Mouse (Mus musculus): ENCODE measurements at regions not wholly inside any gene's neighbourhood (a gene's known extent, or its start where the extent isn't known, plus 50 kb on each side); places are given as distances from the start of the nearest gene placed in this dataset.
A peak's percentile ranks its signal among the peaks of the same experiment; 100 is the strongest.
"Not testable (repeated sequence)": the region's sequence is repeated elsewhere in the genome, so short reads cannot be mapped to it uniquely, and the experiment has no call there.

DNA sequence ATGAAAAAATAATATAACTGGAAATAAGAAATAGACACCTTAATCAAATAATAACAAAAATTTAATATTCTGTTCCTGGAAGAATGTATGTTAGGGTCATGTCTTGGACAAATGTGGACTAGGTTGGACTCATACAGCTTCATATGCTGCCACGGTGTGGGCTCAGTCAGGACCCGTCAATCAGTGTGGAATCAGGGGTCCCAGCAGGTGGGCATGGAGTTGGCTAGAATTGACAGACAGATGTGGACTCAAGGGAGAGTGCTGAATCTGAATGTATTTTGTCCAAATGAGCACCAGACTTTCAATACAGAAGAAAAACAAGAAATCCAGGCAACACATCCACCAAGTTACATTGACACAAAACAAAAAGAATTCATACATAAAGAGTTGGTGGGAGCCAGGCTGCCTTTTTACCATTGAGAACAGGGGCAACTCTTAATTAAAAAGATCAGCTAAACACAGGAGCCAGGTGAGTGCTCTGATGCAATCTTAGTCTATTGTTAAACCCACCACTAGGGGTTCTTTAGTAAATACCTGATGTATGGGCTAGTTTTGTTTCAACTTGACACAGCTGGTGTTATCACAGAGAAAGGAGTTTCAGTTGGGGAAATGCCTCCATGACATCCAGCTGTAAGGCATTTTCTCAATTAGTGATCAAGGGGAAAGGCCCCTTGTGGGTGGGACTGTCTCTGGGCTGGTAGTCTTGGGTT, 1035.4 kb upstream of the Cntn5 start:
- Histone ChIP-seq H3K4me1 (ENCODE audit: control insufficient read depth, insufficient read depth, low read length) (no peaks in the 10 kb centered on the region), H3K9ac (ENCODE audit: low read depth, low read length) (no peak overlapping the region), H3K27me3 (ENCODE audit: control insufficient read depth, insufficient read depth, low read length) (no peaks in the 10 kb centered on the region), H3K36me3 (ENCODE audit: control insufficient read depth, insufficient read depth, low read length) (no peaks in the 10 kb centered on the region), H3K79me2 (ENCODE audit: control insufficient read depth, insufficient read depth, low read length) (no peaks in the 10 kb centered on the region), H3K4me3 (ENCODE audit: insufficient read depth, low read depth, low read length) (no peak overlapping the region), H3K27ac (replicated peaks; ENCODE audit: insufficient read depth, low read depth, low read length) (no peak overlapping the region)
- TF ChIP-seq POLR2A (IDR thresholded peaks at IDR 0.05; ENCODE audit: extremely low read depth, insufficient read depth, low read length) (no peak), CTCF (IDR thresholded peaks at IDR 0.05; ENCODE audit: low read depth, low read length) (no peak)
- 57% methylated on average over 2 of the region's 2 CpGs for WGBS
- DNase-seq (ENCODE audit: extremely low read depth, low read depth, low spot score) = no peak

GRCm38 (mm10) chr9:11925501-11925900, 1020.9 kb upstream of the Cntn5 start:
- no peak for DNase-seq (ENCODE audit: extremely low read depth, low read depth, low spot score)
- Histone ChIP-seq H3K27ac (replicated peaks; ENCODE audit: insufficient read depth, low read depth, low read length) (no peak overlapping the region), H3K4me3 (ENCODE audit: insufficient read depth, low read depth, low read length) (no peak overlapping the region), H3K27me3 (ENCODE audit: control insufficient read depth, insufficient read depth, low read length) (no peaks in the 10 kb centered on the region), H3K36me3 (ENCODE audit: control insufficient read depth, insufficient read depth, low read length) (no peaks in the 10 kb centered on the region), H3K9ac (ENCODE audit: low read depth, low read length) (no peak overlapping the region), H3K4me1 (ENCODE audit: control insufficient read depth, insufficient read depth, low read length) (no peaks in the 10 kb centered on the region), H3K79me2 (ENCODE audit: control insufficient read depth, insufficient read depth, low read length) (no peaks in the 10 kb centered on the region)
- 58% methylated on average over 4 of the region's 4 CpGs for WGBS
- TF ChIP-seq CTCF (IDR thresholded peaks at IDR 0.05; ENCODE audit: low read depth, low read length) = no peak
- no peak for TF ChIP-seq POLR2A (IDR thresholded peaks at IDR 0.05; ENCODE audit: extremely low read depth, insufficient read depth, low read length)

DNA sequence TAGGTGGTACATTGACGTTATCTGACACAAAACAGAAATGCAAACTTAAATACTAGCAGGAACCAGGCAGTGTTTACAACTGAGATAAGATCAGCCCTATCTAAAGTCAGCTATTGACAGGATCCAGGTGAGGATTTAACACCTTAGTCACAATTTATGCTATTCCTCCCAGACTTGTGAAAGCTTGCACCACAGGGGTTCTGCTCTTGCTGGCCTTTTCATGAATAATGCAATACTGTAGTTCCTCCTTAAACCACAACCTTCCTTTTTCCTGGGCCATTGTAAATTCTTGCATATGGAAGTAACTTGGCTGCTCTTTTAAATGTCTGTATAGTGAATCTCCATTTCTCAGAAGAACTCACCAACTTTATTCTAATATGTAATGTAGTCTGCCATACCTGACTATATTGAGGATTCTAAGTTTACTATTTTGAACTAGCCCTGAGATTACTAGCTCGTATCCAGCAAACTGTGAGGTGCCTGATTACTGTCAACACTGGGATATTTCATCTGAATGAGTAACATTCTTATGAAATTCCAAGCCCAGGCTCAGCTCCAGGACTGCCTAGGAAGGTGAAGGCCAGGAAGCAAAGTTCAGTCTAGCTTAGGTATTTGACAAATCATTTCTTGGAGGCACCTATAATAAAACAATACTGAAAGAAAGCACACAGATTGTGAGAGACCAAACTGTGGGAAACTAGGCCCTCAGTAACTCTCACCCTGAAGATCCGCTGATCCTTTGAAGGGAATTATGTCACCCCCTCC, 1019.2 kb upstream of the Cntn5 start:
- WGBS = 61% methylated on average over 3 of the region's 3 CpGs
- not testable (repeated sequence) for H3K36me3 ChIP-seq (ENCODE audit: control insufficient read depth, insufficient read depth, low read length); H3K27me3 ChIP-seq (ENCODE audit: control insufficient read depth, insufficient read depth, low read length); H3K9ac ChIP-seq (ENCODE audit: low read depth, low read length); H3K4me3 ChIP-seq (ENCODE audit: insufficient read depth, low read depth, low read length); H3K4me1 ChIP-seq (ENCODE audit: control insufficient read depth, insufficient read depth, low read length); H3K27ac ChIP-seq (replicated peaks; ENCODE audit: insufficient read depth, low read depth, low read length); H3K79me2 ChIP-seq (ENCODE audit: control insufficient read depth, insufficient read depth, low read length)
- peak; percentile 74 for DNase-seq (ENCODE audit: extremely low read depth, low read depth, low spot score)

- H3K36me3 ChIP-seq (ENCODE audit: control insufficient read depth, insufficient read depth, low read length) = no peaks in the 10 kb centered on the region
- no peak overlapping the region for H3K4me3 ChIP-seq (ENCODE audit: insufficient read depth, low read depth, low read length)
- DNase-seq (ENCODE audit: extremely low read depth, low read depth, low spot score) = no peak
- WGBS = 57% methylated on average over 3 of the region's 3 CpGs
- H3K27me3 ChIP-seq (ENCODE audit: control insufficient read depth, insufficient read depth, low read length) = no peaks in the 10 kb centered on the region
- H3K9ac ChIP-seq (ENCODE audit: low read depth, low read length) = no peak overlapping the region
- no peak overlapping the region for H3K27ac ChIP-seq (replicated peaks; ENCODE audit: insufficient read depth, low read depth, low read length)
- TF ChIP-seq POLR2A (IDR thresholded peaks at IDR 0.05; ENCODE audit: extremely low read depth, insufficient read depth, low read length) (no peak), CTCF (IDR thresholded peaks at IDR 0.05; ENCODE audit: low read depth, low read length) (no peak)
- H3K4me1 ChIP-seq (ENCODE audit: control insufficient read depth, insufficient read depth, low read length) = no peaks in the 10 kb centered on the region
- H3K79me2 ChIP-seq (ENCODE audit: control insufficient read depth, insufficient read depth, low read length) = no peaks in the 10 kb centered on the region
Observed at GRCm38 (mm10) chr9:11920251-11920650, 1015.7 kb upstream of the Cntn5 start.

GRCm38 (mm10) chr9:11898232-11898631, 993.7 kb upstream of the Cntn5 start:
- H3K4me1 ChIP-seq (ENCODE audit: control insufficient read depth, insufficient read depth, low read length) = no peaks in the 10 kb centered on the region
- no peaks in the 10 kb centered on the region for H3K36me3 ChIP-seq (ENCODE audit: control insufficient read depth, insufficient read depth, low read length)
- no peak overlapping the region for H3K4me3 ChIP-seq (ENCODE audit: insufficient read depth, low read depth, low read length)
- H3K27ac ChIP-seq (replicated peaks; ENCODE audit: insufficient read depth, low read depth, low read length) = no peak overlapping the region
- no peak overlapping the region for H3K9ac ChIP-seq (ENCODE audit: low read depth, low read length)
- no peaks in the 10 kb centered on the region for H3K27me3 ChIP-seq (ENCODE audit: control insufficient read depth, insufficient read depth, low read length)
- H3K79me2 ChIP-seq (ENCODE audit: control insufficient read depth, insufficient read depth, low read length) = no peaks in the 10 kb centered on the region
- no peak for DNase-seq (ENCODE audit: extremely low read depth, low read depth, low spot score)
- 71% methylated on average over 1 of the region's 1 CpGs for WGBS
- no peak for TF ChIP-seq CTCF (IDR thresholded peaks at IDR 0.05; ENCODE audit: low read depth, low read length)
- TF ChIP-seq POLR2A (IDR thresholded peaks at IDR 0.05; ENCODE audit: extremely low read depth, insufficient read depth, low read length) = no peak

DNA sequence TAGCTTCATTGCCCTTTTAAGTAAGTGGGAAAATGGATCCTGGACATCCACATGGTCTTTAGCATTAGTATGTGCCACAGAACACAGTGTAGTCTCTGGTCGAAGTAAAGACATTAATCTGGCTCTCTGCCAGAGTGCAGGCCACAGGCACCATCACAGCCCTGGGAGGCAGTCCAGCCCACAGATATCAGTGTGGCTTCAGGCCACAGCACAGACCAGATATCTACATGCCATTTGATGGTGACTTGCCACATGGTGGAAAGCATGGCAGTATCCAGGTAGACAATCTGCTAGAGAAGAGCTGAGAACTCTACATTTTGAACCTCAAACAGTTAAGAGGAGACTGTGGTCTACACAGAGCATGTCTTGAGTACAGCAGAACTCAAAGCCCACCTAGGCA, 981.2 kb upstream of the Cntn5 start:
- H3K36me3 ChIP-seq (ENCODE audit: control insufficient read depth, insufficient read depth, low read length) = no peaks in the 10 kb centered on the region
- DNase-seq (ENCODE audit: extremely low read depth, low read depth, low spot score) = no peak
- no peaks in the 10 kb centered on the region for H3K4me1 ChIP-seq (ENCODE audit: control insufficient read depth, insufficient read depth, low read length)
- H3K9ac ChIP-seq (ENCODE audit: low read depth, low read length) = no peak overlapping the region
- H3K4me3 ChIP-seq (ENCODE audit: insufficient read depth, low read depth, low read length) = no peak overlapping the region
- TF ChIP-seq CTCF (IDR thresholded peaks at IDR 0.05; ENCODE audit: low read depth, low read length) = no peak
- no peak for TF ChIP-seq POLR2A (IDR thresholded peaks at IDR 0.05; ENCODE audit: extremely low read depth, insufficient read depth, low read length)
- WGBS = 53% methylated on average over 1 of the region's 1 CpGs
- no peak overlapping the region for H3K27ac ChIP-seq (replicated peaks; ENCODE audit: insufficient read depth, low read depth, low read length)
- no peaks in the 10 kb centered on the region for H3K27me3 ChIP-seq (ENCODE audit: control insufficient read depth, insufficient read depth, low read length)
- H3K79me2 ChIP-seq (ENCODE audit: control insufficient read depth, insufficient read depth, low read length) = no peaks in the 10 kb centered on the region

Measured in liver, adult 2 months (tissue).